Mouse (Mus musculus) small intestine, adult 2 months (tissue): ENCODE measurements around the gene Itga5. TPM values are rescaled to one million over a fixed set of nuclear protein-coding genes. Genes with fewer than 3 reads are reported as not detected.
"Not testable (repeated sequence)": the region's sequence is repeated elsewhere in the genome, so short reads cannot be mapped to it uniquely, and the experiment has no call there.

Source experiments
- H3K27ac ChIP-seq: fragments of 200-500 bp; 2 replicates; pipeline ENCODE4 v1.5.1; 2012; ENCODE audit warnings: low read depth, low read length, control low read depth, inconsistent platforms; ENCODE audit not compliant: insufficient read depth
- H3K27me3 ChIP-seq: fragments of 200-500 bp; 2 replicates; pipeline ENCODE4 v1.6.1; 2012; ENCODE audit warnings: mild to moderate bottlenecking, moderate library complexity, low read length, inconsistent platforms; ENCODE audit not compliant: control insufficient read depth, insufficient read depth
- H3K36me3 ChIP-seq: fragments of 200-500 bp; 2 replicates; pipeline ENCODE4 v1.6.1; 2012; ENCODE audit warnings: mild to moderate bottlenecking, low read length, control low read depth, inconsistent platforms; ENCODE audit not compliant: control insufficient read depth, insufficient read depth
- H3K4me1 ChIP-seq: fragments of 200-500 bp; 2 replicates; pipeline ENCODE4 v1.6.1; 2012; ENCODE audit warnings: low read length, inconsistent platforms, mixed read lengths; ENCODE audit not compliant: control insufficient read depth, insufficient read depth, insufficient read length
- H3K4me3 ChIP-seq: fragments of 200-500 bp; 2 replicates; pipeline ENCODE4 v1.5.1; 2012; ENCODE audit warnings: low read depth, mild to moderate bottlenecking, control low read depth, inconsistent platforms, low read length, moderate library complexity
- CTCF ChIP-seq: fragments of 200-500 bp; IDR thresholded peaks from 2 replicates; pipeline ENCODE4 v1.5.1; 2012; ENCODE audit warnings: low read depth, mild to moderate bottlenecking, control low read depth, inconsistent platforms, low read length, moderate library complexity, mixed read lengths; ENCODE audit not compliant: insufficient replicate concordance, insufficient read length; ENCODE audit errors: extremely low read depth
- POLR2A ChIP-seq: fragments of 200-500 bp; IDR thresholded peaks from 2 replicates; pipeline ENCODE4 v1.6.1; 2012; ENCODE audit warnings: low read depth, mild to moderate bottlenecking, control low read depth, inconsistent platforms, low read length, moderate library complexity
- WGBS: fragments of 180-500 bp; shearing (Covaris S2); methylation state at CpG from one replicate; pipeline ENCODE4 v1.1.7; 2018; 5-methylcytosine and 5-hydroxymethylcytosine counted together
- polyA plus RNA-seq: library from polyadenylated mRNA; depleted of rRNA; stranded (reverse); fragments of >200 nt; gene quantifications from 2 replicates; pipeline ENCODE4 v1.2.3, GENCODE M21; 2012; rRNA removed

Gene Itga5
- polyA plus RNA-seq: 8.8 and 9.4 TPM in 2 replicates

- H3K36me3 ChIP-seq: no peaks in the 10 kb centered on the region
- peak within 1 kb of the TSS; percentile 74 for H3K4me3 ChIP-seq
- H3K27ac ChIP-seq: peak within 1 kb of the TSS; percentile 59
- TF ChIP-seq POLR2A (peak; percentile 80; the same call in 1 of the 2 replicates), CTCF (no peak)
- peaks cover 6% of the 10 kb centered on the region for H3K4me1 ChIP-seq
- WGBS: under 1% methylated on average over 51 of the region's 51 CpGs
- H3K27me3 ChIP-seq: 0 out of 2 replicates have a peak, but pooled peaks cover 6% of the 10 kb centered on the region
Measured at GRCm38 (mm10) chr15:103366376-103367149, at the start of gene Itga5. Itga5 (minus strand) TSS chr15:103366763.

GRCm38 (mm10) chr15:103405586-103405985, 39.0 kb upstream of the Itga5 start:
- H3K4me1 ChIP-seq, H3K27ac ChIP-seq, H3K36me3 ChIP-seq, H3K4me3 ChIP-seq, H3K27me3 ChIP-seq: not testable (repeated sequence)
- WGBS: 77% methylated on average over 3 of the region's 3 CpGs

- no peak for TF ChIP-seq POLR2A
- TF ChIP-seq CTCF: no peak
- Histone ChIP-seq H3K36me3 (no peaks in the 10 kb centered on the region), H3K4me1 (no peaks in the 10 kb centered on the region), H3K4me3 (no peak overlapping the region), H3K27ac (no peak overlapping the region), H3K27me3 (no peaks in the 10 kb centered on the region)
- 94% methylated on average over 5 of the region's 5 CpGs for WGBS
Measured at GRCm38 (mm10) chr15:103401361-103401760, 34.8 kb upstream of the Itga5 start.

- H3K4me1 ChIP-seq: no peaks in the 10 kb centered on the region
- no peaks in the 10 kb centered on the region for H3K27me3 ChIP-seq
- TF ChIP-seq CTCF (no peak), POLR2A (no peak)
- H3K4me3 ChIP-seq: no peak overlapping the region
- H3K36me3 ChIP-seq: no peaks in the 10 kb centered on the region
- H3K27ac ChIP-seq: no peak overlapping the region
Measured at GRCm38 (mm10) chr15:103393577-103393976, 27.0 kb upstream of the Itga5 start.

GRCm38 (mm10) chr15:103388556-103389145, 22.1 kb upstream of the Itga5 start:
- 52% methylated on average over 4 of the region's 4 CpGs for WGBS
- no peak overlapping the region for H3K4me3 ChIP-seq
- no peaks in the 10 kb centered on the region; the same call in 1 of the 2 replicates for H3K4me1 ChIP-seq
- no peak overlapping the region for H3K27ac ChIP-seq
- no peaks in the 10 kb centered on the region for H3K36me3 ChIP-seq
- no peaks in the 10 kb centered on the region for H3K27me3 ChIP-seq
- TF ChIP-seq CTCF: no peak
- no peak for TF ChIP-seq POLR2A

- peak overlapping the region; percentile 8; the same call in 1 of the 2 replicates for H3K27ac ChIP-seq
- H3K27me3 ChIP-seq: no peaks in the 10 kb centered on the region
- H3K4me3 ChIP-seq: no peak overlapping the region
- no peak for TF ChIP-seq POLR2A
- no peak for TF ChIP-seq CTCF
- 65% methylated on average over 7 of the region's 7 CpGs for WGBS
- H3K36me3 ChIP-seq: no peaks in the 10 kb centered on the region
- no peaks in the 10 kb centered on the region; the same call in 1 of the 2 replicates for H3K4me1 ChIP-seq
Measured at GRCm38 (mm10) chr15:103383771-103384488, 17.4 kb upstream of the Itga5 start.
